Mouse (Mus musculus): Measurements from ENCODE around the gene Tekt2.

Gene Tekt2

DNA sequence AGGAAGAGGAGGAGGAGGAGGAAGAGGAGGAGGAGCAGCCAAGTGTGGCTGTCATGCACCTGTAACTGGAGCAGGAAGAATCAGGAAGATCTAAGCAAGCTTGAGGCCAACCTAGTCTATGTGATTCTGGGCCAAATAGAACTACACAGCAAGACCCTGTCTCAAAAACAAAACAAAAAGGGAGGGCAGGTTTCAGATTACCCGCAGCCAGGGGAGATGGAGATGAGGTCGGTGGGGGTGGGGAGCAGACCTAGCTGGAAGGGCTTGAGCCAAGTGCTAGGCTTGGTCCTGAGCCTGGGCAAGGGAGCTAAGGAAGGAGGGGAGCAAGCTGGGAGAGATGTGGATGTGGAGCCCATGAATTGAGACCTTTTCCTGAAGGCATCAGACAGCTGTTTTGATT, 18.7 kb downstream of the Tekt2 start:
- no peak for DNase-seq

DNA sequence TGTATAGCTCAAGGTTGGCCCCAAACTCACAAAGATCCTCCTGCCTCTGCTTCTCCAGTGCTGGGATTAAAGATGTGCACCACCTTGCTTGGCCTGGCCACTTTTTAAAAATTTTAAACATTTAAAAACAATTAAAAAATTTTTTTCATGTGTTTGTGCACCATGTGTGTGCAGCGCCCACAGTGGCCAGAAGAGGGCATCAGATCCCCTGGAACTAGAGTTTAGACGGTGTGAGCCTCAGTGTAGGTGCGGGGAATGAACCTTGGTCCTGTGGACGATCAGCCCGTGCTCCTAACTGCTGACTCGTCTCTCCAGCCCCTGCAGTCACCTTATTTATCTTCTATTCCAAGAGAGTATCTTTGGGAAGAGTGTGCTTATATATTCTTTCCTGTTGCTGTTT, 19.4 kb downstream of the Tekt2 start:
- DNase-seq = no peak

DNA sequence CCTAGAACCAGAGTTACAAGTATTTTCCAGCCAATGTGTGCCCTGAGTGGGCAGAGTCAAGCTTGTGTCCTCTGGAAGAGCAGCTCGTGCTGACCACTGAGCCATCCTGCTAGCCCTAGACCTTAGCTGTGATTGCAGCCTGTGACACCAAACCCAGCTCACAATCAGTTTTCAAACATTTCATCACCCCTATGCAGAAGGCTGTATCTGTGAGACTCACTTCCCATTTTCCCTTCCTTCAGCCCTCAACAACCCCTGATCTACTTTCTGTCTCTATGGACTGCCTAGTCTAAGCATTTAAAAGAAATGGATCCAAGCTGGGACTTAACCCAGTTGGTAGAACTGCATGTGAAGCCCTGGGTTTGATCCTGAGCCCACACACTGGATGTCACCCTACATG, 20.1 kb downstream of the Tekt2 start:
- no peak for DNase-seq

DNA sequence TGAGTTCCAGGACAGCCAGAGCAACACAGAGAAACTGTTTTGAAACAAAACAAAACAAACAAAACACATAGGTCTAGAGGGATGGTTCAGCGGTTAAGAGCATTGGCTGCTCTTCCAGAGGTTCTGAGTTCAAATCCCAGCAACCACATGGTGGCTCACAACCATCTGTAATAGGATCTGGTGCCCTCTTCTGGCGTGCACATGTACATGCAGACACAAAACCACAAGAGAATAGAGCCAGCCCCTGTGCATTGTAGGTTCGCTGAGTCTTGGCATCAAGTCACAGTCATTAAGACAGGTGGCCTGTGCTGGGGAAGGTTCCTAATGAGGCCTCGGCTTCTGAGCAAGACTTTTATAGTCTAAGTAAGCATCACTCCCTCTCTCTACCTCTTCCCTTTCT, 21.6 kb downstream of the Tekt2 start:
- DNase-seq = no peak

DNA sequence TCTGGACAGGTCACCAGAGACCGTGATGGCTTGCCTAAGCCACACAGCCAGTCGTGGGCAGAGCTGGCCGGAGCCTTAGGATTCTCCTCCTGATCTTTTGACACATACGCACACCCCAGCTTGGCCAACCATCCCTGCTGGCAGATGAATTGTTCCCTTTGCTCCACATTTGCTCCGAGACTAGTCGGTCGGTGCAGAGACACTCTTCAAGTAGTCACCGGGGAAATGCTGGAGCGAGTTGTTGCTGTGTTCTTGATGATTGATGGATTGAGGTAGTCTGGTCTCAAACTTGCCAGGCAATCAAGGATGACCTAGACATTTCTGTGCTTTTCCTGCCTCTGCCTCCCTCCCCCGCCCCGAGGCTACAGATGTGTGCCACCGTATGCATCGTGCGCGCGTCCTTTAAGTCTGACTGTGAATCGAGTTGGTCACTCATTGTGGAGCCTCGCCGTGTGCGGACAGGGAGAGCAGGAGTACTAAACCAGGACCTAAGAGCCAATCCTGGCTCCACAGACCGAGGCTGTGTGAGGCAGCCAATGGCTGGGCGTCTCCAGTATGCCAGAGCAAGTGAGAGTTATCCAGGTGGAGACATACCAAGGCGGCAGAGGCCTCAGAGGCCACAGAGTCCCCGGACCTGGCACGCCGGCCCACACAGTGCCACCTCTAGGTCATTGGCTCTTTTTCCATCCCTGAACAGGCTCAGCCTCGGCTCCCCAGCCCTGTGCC, 23.7 kb downstream of the Tekt2 start:
- DNase-seq = no peak

DNA sequence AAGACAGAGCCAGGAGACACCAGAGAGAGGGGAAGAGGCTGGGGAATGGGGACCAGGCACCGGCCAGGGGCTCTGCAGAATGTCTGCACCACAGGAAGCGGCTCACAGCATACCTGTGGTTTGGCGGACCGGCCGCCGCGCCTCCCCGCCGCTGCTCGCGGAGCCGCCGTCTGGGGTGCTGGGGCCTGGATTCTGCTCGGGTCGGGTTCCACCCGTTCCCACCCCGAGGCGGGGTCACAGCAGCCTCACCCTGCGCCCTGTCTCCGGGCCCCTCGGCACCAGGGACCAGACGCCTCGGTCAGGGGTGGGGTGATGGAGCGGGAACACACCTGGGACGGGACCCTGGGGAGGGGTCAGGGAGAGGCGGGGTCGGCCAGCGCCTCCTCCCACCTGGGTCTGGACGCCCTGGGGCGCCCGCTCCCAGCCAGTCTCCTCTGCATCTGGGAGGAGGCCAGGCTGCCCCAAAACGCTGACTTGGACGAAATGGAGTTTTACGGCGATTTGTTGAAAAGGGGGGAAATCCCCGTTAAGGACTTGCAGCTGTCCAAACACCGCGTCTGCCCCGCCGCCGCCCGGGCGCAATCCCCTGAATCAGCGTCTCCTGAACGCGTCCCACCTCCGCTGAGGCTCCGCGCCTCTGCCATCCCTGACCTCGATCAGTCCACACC, 24.4 kb downstream of the Tekt2 start:
- no peak for DNase-seq

DNA sequence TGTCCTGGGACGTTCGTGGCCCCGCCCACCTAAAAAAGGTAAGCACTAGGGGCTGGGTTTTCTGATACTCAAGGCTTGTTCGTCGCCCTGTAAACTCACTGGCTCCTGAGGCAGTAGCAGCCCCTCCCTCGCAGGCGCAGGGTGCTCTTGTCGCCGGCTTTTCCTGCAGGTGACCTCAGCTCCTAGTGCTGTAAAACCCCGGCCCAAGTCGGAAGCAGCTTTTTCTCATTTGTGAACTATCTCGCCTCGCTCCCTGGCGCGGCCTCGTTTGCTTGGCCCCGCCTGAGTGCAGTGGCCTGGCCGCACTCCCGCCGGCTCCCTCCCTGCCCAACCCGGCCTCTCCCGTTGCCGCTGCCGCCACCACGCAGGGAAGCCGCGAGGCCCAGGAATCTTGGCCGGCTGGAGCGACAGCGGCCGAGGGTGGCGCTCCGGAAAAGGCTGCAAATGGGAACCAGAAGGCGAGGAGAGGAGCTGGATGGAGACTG, 28.8 kb downstream of the Tekt2 start:
- peak; percentile 71 to 77 for DNase-seq

DNA sequence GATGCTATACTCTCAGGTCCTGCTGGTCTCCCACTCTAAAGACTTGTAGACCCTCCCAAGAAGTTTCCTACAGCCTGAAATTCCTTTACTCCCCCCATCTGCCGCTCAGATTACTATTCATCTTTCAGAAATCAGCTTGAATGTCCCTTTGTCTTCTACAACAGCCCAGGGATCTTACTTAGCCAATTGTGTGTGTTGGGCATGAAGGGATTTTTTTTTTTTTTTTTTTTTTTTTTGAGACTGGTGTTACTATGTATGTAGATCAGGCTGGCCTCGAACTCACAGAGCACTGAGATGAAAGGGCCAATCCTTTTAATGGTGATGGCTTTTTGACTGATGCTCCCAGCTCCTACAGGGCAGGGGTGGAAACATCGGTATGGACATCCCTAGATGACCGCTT, 29.6 kb downstream of the Tekt2 start:
- no peak for DNase-seq

DNA sequence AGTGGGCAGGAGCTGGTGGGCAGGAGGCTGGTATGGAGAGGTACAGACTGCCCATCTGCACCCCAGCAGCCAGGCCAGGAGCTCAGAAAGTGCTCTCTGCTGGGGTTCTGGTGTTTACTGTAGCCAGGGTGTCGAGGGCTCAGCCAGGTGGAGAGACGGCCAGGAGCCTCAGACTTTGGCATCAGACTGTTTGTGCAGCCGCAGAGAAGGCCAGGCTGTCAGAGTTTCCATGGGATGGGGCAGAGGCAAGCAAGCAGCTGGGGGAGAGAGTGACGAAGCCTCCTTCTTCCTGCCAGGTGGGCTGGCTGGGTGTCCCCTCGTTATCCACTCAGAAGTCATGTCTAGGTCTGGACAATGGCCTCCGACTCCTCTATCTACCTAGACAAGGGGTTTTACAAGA, 30.3 kb downstream of the Tekt2 start:
- DNase-seq = no peak

DNA sequence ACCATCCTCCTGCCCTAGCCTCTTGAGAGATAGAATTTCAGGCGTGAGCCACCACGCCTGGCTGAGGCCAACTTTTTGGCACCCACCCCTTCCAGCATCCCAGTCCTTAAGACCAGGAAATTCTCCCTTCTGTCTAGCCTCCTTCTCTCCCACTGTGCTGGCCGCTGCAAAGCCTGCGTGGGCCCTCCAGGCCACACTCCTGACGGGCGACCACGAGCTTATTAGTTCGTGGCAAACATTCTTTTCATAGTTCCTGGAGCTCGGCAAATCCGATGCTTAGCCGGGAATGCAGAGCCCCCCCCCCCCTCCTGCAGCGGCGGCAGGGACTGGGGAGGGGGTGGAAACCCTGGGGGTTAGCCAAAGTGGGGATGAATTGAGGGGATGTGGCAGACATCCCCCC, 34.3 kb downstream of the Tekt2 start:
- DNase-seq = no peak

DNA sequence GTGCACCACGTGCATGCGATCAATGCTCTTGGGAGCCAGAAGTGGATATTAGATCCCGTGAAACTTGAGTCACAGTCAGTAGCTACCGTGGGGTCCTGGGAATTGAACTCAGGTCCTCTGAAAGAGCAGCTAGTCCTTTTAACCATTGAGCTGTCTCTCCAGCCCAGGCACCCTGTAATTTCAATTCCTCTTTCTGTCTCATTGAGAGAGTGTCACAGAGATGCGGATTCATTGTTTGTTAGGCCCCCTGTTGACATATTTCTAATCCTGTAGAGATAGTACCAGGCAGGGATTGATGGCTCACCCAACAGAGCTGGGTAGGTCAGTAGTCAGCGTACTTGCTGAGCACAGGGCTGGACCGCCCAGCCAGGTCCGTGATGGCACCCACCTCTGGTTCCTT, 35.2 kb downstream of the Tekt2 start:
- no peak for DNase-seq

DNA sequence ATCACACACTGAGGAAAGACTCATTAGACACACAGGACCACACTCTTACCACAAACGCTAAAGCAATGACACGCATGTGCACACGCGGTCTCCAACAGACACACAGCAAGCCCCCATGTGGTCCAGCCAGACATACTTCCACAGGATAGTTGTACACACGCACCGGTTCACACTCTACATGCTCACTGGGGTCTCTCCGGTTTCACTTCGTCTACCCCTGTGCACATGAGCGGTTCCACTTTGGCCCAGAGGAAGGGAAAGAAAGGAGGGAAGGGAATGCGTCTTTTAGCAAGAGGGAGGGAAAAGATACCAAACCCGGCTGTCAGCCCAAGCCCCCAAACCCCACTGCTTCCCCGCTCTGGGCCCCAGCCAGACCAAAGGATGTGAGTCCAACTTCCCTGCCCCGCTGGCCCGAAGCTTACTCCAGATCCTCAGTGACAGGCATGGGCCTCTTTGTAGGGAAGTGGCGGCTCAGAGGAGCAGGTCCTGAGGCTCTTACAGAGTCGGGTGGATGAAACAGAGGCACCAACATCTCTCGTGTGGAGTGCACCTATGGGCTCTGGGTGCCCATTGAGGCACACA, 37.3 kb downstream of the Tekt2 start:
- DNase-seq = no peak

DNA sequence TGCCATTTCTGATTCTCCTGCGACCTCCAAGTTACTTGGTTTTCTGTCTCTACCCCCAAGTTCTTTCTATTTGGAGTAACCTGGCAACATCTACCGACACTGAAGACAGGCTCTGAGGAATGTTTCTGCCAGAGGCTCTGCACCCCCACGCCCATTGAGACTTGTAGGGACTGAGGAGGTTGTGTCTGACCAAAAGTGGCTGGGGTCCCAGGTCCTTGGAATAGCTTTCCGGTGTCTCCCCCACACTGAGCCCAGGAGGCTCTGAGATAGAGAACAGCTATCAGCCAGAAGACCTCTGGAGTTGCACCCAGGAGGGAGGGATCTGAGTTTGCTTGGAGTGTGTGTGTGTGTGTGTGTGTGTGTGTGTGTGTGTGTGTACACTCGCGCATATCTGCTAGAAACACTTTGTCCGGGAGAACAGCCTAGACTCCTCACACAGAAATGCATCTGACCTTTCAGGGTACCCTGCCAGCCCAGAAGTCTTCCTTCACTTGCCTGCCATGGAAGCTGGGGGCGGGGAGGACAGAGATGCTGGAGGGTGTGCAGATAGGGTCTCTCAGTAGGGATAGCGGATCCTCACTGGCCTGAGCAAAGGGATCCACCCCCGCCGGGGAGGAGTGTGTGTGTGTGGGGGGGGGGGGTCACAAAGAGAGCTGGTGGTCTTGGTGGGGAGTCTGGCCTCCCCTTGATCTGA, 38.0 kb downstream of the Tekt2 start:
- DNase-seq = no peak

DNA sequence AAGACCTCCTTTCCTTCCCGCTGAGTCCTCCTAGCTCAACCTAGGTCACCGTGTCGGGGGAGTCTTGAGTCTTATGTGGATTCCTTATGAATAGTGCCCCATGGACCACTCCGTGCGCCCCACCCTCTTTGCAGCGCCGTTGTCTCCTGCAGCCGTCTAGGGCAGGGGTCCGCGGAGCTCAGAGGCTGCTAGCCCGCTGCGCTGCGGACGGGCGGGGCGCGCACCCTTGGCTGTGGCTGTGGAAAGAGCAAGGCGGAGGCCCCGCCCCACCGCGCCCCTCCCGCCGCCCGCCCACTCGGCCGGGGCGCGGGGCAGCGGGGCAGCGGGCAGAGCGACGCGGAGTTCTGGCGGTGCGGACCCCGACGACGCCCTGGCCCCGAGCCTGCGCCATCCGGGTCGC, 39.0 kb downstream of the Tekt2 start, which contains the start of gene Col8a2:
Gene Col8a2, plus strand, starts transcription at position 302 of the 400 bp plus-strand sequence.
- DNase-seq = peak in 1 of 2 experiments; percentile 36

DNA sequence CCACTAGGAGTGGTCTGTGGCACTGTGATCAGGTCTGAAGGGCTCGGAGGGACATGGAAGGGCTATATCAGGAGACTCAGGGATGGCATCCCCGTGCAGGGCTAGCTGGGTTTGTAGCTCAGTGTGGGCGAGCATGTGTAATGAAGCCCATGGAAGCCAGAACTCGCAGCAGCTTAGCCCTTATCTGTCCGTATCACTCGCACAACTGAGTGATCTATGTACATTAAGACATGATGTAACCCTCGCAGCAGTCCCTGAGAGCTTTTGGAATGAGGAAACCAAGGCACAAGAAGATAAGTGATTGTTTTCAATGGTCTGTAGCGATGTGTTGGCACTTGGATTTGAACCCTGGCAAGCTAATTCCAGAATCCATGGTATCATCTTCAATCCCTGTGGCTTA, 41.9 kb downstream of the Tekt2 start:
- no peak for DNase-seq

DNA sequence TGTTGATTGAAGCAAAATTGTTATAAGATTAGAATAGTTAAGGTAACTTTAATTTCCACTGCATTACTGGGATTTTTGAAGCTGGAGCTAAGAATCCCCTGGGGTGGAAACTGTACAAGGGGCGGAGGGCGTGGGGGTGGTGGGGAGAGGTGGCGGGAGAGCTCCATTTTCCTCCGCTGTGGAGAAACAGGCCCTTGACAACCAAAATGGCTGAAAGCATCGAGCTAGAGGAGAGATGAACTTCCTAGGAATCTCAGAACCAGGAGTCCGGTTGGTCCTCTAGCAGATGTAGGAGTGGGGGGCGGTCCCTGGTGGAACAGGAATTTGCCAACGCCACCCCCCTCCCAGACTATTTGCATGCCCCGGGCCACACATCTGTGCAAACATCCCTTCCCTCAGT, 43.8 kb downstream of the Tekt2 start:
- DNase-seq = no peak

DNA sequence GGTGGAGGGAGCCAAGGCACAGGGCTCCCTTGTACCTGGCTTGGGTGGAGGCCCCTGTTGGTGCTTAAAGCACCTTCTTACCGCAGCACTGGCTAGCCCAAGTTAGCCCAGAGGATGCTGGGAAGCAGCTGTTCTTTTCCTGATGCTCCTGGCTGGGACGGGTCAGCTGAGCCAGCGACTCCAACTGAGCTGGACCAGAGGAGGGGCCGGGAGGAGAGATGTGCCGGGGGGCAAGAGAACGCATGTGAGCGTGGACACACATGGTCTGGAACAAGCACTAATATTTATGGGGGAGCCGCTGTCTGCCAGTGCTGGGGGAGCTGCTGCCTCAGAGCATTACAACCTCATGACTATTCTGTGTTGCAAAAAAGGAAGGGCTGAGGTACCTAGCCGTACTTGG, 46.5 kb downstream of the Tekt2 start:
- no peak for DNase-seq

DNA sequence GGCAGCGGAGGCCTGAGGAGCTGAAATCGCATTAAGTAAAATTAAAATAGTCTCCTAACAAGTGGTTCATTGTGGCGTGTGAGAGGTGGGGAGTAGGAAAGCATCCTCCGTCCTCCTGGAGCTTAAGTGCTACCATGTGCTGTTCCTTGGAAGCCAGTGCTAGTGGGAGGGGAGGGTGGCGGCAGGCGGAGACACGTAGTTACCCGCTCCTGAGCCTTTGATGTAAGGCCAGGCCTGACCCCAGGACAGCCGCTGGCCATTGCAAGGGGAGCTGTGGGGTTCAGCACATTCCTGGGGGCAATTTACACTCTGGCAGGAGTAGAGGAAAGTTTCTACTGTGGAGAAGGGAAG, 46.9 kb downstream of the Tekt2 start:
- DNase-seq = no peak

DNA sequence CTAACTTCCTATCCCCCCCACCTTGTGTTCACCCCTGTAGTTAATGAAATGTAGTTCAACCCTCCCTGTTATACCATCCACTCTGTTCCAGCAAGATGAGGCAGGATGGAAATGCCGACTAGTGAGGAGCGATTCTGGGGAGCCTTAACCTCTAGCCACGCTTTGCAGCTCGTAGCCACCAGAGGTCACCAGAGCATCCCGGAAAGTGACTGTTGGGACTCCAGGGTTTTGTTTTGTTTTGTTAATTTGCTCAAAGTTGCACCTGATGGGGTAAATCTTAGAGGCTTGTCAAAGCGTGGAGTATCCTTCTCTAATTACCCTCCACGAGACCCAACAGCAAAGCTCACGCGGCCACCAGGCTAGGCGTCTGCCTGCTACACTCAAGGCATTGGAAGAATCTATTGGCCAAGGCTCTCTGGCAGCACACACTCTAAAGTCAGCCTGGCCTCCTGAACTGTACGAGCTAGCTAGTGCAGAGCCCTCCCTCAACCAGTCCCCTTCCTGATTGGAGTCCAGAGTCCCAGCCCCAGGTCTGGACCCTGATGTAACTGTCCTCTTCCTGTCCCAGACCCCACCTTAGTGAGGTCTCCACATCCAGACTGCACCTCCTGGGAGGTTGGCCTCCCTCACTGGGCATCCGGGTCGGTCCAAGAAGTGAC, 47.5 kb downstream of the Tekt2 start:
- DNase-seq = no peak

DNA sequence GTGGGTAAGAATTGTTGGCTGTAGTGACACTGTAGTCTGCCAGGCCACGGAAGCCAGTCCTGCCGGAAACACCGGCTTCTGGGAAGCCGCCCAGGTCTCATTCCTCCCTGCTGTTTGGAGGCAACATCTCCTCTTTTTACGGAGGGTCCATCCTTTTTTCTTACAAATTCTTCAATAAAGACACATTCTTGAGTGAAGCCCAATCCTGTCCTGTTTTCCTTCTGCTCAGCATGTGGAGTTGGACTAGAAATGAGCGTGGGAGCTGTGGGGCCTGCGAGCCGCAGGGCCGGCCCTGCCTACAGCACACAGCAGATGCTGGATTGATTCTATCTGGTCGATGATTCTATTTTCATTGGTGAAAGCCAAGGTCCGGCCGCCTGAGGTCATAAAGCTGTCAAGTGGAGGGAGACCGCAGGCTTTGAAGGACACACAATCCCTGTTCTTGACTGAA, 49.8 kb downstream of the Tekt2 start:
- DNase-seq = no peak

DNA sequence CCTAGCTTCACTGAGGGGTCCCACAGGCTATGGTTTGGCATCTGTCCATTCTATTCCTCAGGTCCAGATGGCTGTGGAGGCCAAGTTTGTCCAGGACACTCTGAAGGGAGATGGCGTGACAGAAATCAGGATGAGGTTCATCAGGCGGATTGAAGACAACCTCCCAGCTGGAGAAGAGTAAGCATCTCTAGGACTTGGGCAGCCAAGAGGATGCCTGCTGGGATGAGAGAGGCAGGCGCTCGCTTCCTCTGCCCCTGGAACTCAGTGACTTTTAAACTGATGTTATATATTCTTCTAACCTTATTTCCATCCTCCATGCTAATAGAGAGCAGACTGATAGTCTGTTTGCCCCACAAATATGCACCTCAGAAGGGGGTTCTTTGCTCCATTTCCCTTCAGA, 50.4 kb downstream of the Tekt2 start:
- no peak for DNase-seq

DNA sequence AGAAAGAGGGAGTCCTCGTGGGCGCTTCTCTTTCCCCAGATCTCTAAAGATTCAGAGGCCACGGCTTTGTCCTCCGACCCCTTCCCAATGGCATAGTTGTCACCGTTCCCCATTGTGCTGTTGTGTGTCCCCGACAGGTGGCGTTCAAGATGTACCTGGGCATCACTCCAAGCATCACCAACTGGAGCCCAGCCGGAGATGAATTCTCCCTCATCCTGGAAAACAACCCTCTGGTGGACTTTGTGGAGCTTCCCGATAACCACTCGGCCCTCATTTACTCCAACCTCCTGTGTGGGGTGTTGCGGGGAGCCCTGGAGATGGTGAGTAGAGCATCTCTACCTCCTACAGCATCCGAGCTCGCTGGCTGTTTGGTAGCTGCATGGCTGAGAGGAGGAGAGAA, 51.7 kb downstream of the Tekt2 start:
- no peak for DNase-seq

Data from lung, adult 18-20 months (tissue).